Mouse (Mus musculus) liver, adult 2 months (tissue): ENCODE data around the gene Uqcc3. TPM values are rescaled to one million over a fixed set of nuclear protein-coding genes. Genes with fewer than 3 reads are reported as not detected.
"Not testable (repeated sequence)": the region's sequence is repeated elsewhere in the genome, so short reads cannot be mapped to it uniquely, and the experiment has no call there.

ENCODE experiments used
- DNase-seq: peaks from one replicate; pipeline ENCODE4 v3.0.0-alpha.2; 2011; ENCODE audit warnings: low read depth, low spot score; ENCODE audit errors: extremely low read depth
- H3K27ac ChIP-seq: fragments of 200-500 bp; replicated peaks from 2 replicates; pipeline ENCODE4 v1.5.1; 2012; ENCODE audit warnings: low read depth, mild to moderate bottlenecking, control low read depth, inconsistent platforms, low read length; ENCODE audit not compliant: insufficient read depth
- H3K27me3 ChIP-seq: fragments of 200-500 bp; 2 replicates; pipeline ENCODE4 v1.6.1; 2012; ENCODE audit warnings: mild to moderate bottlenecking, moderate library complexity, low read length, inconsistent platforms; ENCODE audit not compliant: control insufficient read depth, insufficient read depth
- H3K36me3 ChIP-seq: fragments of 200-500 bp; 2 replicates; pipeline ENCODE4 v1.6.1; 2012; ENCODE audit warnings: low read length, inconsistent platforms; ENCODE audit not compliant: control insufficient read depth, insufficient read depth
- H3K4me1 ChIP-seq: fragments of 200-500 bp; 2 replicates; pipeline ENCODE4 v1.6.1; 2011; ENCODE audit warnings: low read length; ENCODE audit not compliant: control insufficient read depth, insufficient read depth
- H3K4me3 ChIP-seq: fragments of 200-500 bp; 2 replicates; pipeline ENCODE4 v1.5.1; 2011; ENCODE audit warnings: low read depth, mild to moderate bottlenecking, control low read depth, low read length, moderate library complexity; ENCODE audit not compliant: insufficient read depth
- H3K79me2 ChIP-seq: fragments of 200-500 bp; 2 replicates; pipeline ENCODE4 v1.6.1; 2012; ENCODE audit warnings: inconsistent platforms, mild to moderate bottlenecking, low read length, moderate library complexity; ENCODE audit not compliant: control insufficient read depth, insufficient read depth
- H3K9ac ChIP-seq: fragments of 200-500 bp; 2 replicates; pipeline ENCODE4 v1.6.1; 2012; ENCODE audit warnings: low read depth, mild to moderate bottlenecking, control low read depth, inconsistent platforms, low read length
- CTCF ChIP-seq: fragments of 200-500 bp; IDR thresholded peaks from 2 replicates; pipeline ENCODE4 v1.5.1; 2011; ENCODE audit warnings: low read depth, low read length, control low read depth
- POLR2A ChIP-seq: fragments of 200-500 bp; IDR thresholded peaks from 2 replicates; pipeline ENCODE4 v1.6.1; 2011; ENCODE audit warnings: low read length, control low read depth; ENCODE audit not compliant: insufficient read depth; ENCODE audit errors: extremely low read depth
- WGBS: fragments of 180-500 bp; shearing (Covaris S2); methylation state at CpG from one replicate; pipeline ENCODE4 v1.1.7; 2018; 5-methylcytosine and 5-hydroxymethylcytosine counted together
- polyA plus RNA-seq: library from polyadenylated mRNA; depleted of rRNA; stranded (reverse); fragments of >200 nt; gene quantifications from 2 replicates; pipeline ENCODE4 v1.2.3, GENCODE M21; 2012
- total RNA-seq: library from RNA; depleted of rRNA; stranded (reverse); fragments of >200 nt; gene quantifications from 2 replicates; pipeline ENCODE4 v1.2.3, GENCODE M21; 2014

Gene Uqcc3
- total and polyA plus RNA-seq, 2 experiments = 27.7 to 32.6 TPM

DNA sequence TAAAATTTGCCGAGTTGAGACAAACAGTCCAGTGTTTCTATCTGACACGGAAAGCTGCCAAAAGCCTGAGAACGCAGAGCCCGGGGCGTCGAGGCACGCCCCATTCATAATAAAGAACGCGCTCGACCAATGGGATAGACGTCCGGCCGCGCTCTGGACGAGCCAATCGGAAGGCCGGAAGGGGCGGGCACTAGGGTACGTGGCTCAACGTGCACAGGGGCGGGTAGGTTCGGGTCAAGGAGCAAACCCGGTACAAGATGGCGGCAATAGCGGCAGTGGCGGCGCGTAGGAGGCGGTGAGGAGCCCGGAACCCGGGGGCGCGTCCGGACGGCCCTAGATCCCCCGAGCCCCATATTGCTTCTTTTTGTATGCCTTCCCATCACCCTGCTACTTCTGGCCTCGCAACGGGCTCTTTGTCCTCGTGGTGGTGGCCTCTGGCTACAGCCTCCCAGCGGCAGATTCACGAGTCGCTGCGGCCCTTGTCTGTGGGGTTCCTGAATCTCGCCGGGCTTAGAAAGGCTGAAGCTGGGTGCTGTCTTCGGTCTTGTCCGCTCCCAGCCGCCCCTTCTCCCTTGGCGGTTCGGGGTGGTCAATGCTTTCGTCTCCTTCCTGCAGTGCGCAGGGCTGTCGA is 17.3 kb upstream of the Uqcc3 start, which contains the start of gene Ganab:
Gene Ganab (plus strand): TSS at position 207 of the 631 bp plus-strand sequence.
- H3K27me3 ChIP-seq = no peaks in the 10 kb centered on the region
- peak within 1 kb of the TSS; percentile 81 for H3K9ac ChIP-seq
- peak; percentile 83 for DNase-seq
- peaks cover 12% of the 10 kb centered on the region for H3K4me1 ChIP-seq
- H3K79me2 ChIP-seq = peaks cover 16% of the 10 kb centered on the region; the same call in 1 of the 2 replicates
- H3K36me3 ChIP-seq = peaks cover 10% of the 10 kb centered on the region; the same call in 1 of the 2 replicates
- H3K4me3 ChIP-seq = peak within 1 kb of the TSS; percentile 71
- H3K27ac ChIP-seq = peak within 1 kb of the TSS; percentile 86
- under 1% methylated on average over 53 of the region's 53 CpGs for WGBS
- peak; percentile 24; the same call in 1 of the 2 replicates for TF ChIP-seq CTCF
- TF ChIP-seq POLR2A = peak; percentile 87

DNA sequence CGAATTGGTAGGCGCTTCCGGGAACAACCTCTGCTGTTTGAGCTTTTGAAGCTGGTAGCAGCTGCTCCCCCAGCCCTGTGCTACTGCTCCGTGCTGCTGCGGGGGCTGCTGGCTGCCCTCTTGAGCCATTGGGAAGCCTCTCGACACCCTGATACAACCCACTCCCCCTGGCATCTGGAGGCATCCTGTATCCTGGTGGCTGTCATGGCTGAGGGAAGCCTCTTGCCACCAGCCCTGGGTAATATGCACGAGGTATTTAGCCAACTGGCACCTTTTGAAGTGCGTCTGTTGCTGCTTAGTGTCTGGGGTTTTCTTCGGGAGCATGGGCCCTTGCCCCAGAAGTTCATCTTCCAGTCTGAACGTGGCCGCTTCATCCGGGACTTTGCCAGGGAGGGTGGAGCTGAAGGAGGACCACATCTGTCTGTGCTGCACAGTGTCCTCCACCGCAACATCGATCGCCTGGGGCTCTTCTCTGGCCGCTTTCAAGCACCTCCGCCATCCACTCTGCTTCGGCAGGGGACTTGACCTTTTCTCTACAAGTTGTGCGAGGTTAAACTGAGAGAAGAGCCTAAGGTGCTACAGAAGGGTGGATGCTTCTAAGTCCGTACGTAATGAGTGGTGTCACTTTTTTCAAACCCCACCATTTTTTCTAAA is 16.6 kb upstream of the Uqcc3 start:
- H3K4me3 ChIP-seq = peak overlapping the region; percentile 71
- peak overlapping the region; percentile 38 for H3K27ac ChIP-seq
- peaks cover 12% of the 10 kb centered on the region for H3K4me1 ChIP-seq
- not testable (repeated sequence) for H3K27me3 ChIP-seq, H3K36me3 ChIP-seq
- peaks cover 16% of the 10 kb centered on the region; the same call in 1 of the 2 replicates for H3K79me2 ChIP-seq
- 16% methylated on average over 21 of the region's 21 CpGs for WGBS
- peak; percentile 53 for DNase-seq
- H3K9ac ChIP-seq = peak overlapping the region; percentile 43

DNA sequence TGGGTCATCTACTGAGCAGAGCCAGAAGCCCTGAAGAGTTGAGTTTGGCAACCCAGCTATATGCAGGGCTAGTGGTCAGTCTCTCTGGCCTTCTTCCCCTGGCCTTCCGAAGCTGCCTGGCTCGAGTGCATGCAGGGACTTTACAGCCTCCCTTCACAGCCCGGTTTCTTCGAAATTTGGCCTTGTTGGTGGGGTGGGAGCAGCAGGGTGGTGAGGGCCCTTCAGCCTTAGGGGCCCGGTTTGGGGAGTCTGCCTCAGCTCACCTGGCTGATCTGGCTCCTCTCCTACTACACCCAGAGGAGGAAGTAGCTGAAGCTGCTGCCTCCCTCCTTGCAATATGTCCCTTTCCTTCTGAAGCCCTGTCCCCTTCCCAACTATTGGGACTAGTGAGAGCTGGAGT is 15.5 kb upstream of the Uqcc3 start:
- H3K27me3 ChIP-seq, DNase-seq, H3K36me3 ChIP-seq, H3K9ac ChIP-seq, H3K4me3 ChIP-seq, H3K27ac ChIP-seq: not testable (repeated sequence)
- peaks cover 16% of the 10 kb centered on the region; the same call in 1 of the 2 replicates for H3K79me2 ChIP-seq
- peaks cover 12% of the 10 kb centered on the region for H3K4me1 ChIP-seq
- 85% methylated on average over 5 of the region's 5 CpGs for WGBS

DNA sequence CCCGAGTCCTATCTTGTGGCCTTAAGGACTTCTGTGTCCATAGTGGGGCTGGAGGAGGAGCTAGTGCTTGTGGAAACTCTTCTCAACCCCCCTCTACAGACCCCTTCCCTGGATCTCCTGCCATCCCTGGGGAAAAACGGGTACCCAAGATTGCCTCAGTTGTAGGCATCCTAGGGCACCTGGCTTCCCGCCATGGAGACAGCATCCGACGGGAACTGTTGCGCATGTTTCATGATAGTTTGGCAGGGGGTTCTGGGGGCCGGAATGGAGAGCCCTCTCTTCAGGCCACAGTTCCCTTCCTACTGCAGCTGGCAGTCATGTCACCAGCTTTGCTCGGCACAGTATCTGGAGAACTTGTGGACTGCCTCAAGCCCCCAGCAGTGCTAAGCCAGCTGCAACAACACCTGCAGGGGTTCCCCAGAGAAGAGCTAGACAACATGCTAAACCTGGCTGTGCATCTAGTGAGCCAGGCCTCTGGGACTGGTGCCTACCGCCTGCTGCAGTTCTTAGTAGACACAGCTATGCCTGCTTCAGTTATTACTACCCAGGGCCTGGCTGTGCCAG is 14.8 kb upstream of the Uqcc3 start:
- Histone ChIP-seq H3K4me3 (no peak overlapping the region), H3K9ac (no peak overlapping the region), H3K4me1 (peaks cover 10% of the 10 kb centered on the region), H3K27me3 (no peaks in the 10 kb centered on the region), H3K79me2 (peaks cover 16% of the 10 kb centered on the region; the same call in 1 of the 2 replicates), H3K36me3 (peaks cover under 1% of the 10 kb centered on the region; the same call in 1 of the 2 replicates), H3K27ac (no peak overlapping the region)
- TF ChIP-seq CTCF = no peak
- TF ChIP-seq POLR2A = no peak
- DNase-seq = no peak
- WGBS = 90% methylated on average over 9 of the region's 9 CpGs

DNA sequence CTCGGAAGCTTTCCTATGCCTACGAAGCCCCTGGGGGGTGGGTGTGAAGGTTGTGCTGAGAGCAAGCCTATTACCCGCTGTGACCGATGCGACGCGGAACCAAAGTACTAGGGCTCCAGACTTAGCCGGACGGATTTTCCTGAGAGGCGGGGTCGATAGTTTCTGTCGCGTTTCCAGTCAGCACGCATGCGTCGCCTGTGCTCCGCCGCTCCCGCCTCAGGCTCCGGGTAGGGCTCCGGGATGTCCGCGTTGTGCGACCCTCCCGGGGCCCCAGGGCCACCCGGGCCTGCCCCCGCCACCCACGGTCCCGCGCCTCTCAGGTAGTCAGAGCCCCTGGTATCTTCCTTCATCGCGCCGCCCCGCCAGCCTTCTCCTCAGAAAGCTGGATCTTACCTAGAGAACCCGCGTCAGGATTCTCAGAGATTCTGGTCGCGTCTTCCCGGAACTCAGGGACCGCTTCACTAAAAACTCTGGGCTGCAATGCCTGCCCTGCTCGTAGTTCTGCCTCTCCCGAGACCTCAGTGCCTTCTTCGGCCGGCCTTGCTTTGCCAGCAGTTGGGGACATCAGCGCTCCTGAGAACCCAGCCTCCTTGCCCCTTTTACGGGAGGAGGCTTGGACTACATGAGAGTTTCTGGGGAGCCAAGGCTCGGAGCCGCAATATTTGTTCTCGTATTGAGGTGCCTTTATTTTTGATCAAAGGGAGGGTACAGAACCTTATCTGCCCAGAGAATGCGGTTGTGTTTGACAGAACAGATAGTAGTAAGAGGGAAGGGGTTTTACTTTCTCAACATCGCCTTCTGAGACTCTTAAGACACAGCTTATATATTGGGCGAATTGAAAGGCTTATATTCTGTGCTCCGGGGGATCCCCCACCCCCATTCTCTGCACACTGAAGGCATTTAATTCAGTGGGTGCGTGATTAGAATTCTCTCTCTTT is 12.4 kb upstream of the Uqcc3 start, which contains the start of gene Ints5:
Gene Ints5 (plus strand): TSS at position 177 of the 938 bp plus-strand sequence.
- peak; percentile 80 for DNase-seq
- peak within 1 kb of the TSS; percentile 87 for H3K9ac ChIP-seq
- peaks cover 12% of the 10 kb centered on the region; the same call in 1 of the 2 replicates for H3K79me2 ChIP-seq
- H3K4me1 ChIP-seq = peaks cover 10% of the 10 kb centered on the region; the same call in 1 of the 2 replicates
- peak within 1 kb of the TSS; percentile 60 for H3K27ac ChIP-seq
- peaks cover 3% of the 10 kb centered on the region; the same call in 1 of the 2 replicates for H3K36me3 ChIP-seq
- 2% methylated on average over 54 of the region's 54 CpGs for WGBS
- peak within 1 kb of the TSS; percentile 63 for H3K4me3 ChIP-seq
- no peaks in the 10 kb centered on the region for H3K27me3 ChIP-seq
- TF ChIP-seq POLR2A (peak; percentile 82), CTCF (no peak)
